Mouse (Mus musculus) midbrain, embryonic 13.5 days (tissue): ENCODE measurements at regions not wholly inside any gene's neighbourhood (a gene's known extent, or its start where the extent isn't known, plus 50 kb on each side); places are given as distances from the start of the nearest gene placed in this dataset.

Experiments
- ATAC-seq: fragments of 200-750 bp; cut with Nextera tagmentation; 2 replicates; pipeline ENCODE4 v1.8.0; 2017; ENCODE audit warnings: mild to moderate bottlenecking, moderate TSS enrichment, moderate library complexity
- H3K27ac ChIP-seq: fragments of 300-500 bp; sonication (generic); 2 replicates; pipeline ENCODE4 v1.5.1; 2015; ENCODE audit warnings: inconsistent platforms, mild to moderate bottlenecking, moderate library complexity
- H3K27me3 ChIP-seq: fragments of 300-500 bp; sonication (generic); 2 replicates; pipeline ENCODE4 v1.6.1; 2015; ENCODE audit warnings: mild to moderate bottlenecking, inconsistent platforms
- H3K36me3 ChIP-seq: fragments of 300-500 bp; sonication (generic); 2 replicates; pipeline ENCODE4 v1.6.1; 2015; ENCODE audit warnings: mild to moderate bottlenecking, inconsistent platforms
- H3K4me1 ChIP-seq: fragments of 300-500 bp; sonication (generic); replicated peaks from 2 replicates; pipeline ENCODE4 v1.6.1; 2015; ENCODE audit warnings: inconsistent platforms
- H3K4me2 ChIP-seq: fragments of 300-500 bp; sonication (generic); replicated peaks from 2 replicates; pipeline ENCODE4 v1.6.1; 2015; ENCODE audit warnings: moderate library complexity, mild to moderate bottlenecking, inconsistent platforms
- H3K4me3 ChIP-seq: fragments of 300-500 bp; sonication (generic); replicated peaks from 2 replicates; pipeline ENCODE4 v1.5.1; 2015; ENCODE audit warnings: mild to moderate bottlenecking, inconsistent platforms
- H3K9ac ChIP-seq: fragments of 300-500 bp; sonication (generic); replicated peaks from 2 replicates; pipeline ENCODE4 v1.6.1; 2015; ENCODE audit warnings: mild to moderate bottlenecking, inconsistent platforms
- H3K9me3 ChIP-seq: fragments of 300-500 bp; sonication (generic); 2 replicates; pipeline ENCODE4 v1.6.1; 2016; ENCODE audit warnings: mild to moderate bottlenecking, inconsistent platforms
- WGBS: fragments of 180-500 bp; shearing (Covaris S2); methylation state at CpG from one replicate; pipeline ENCODE4 v1.1.7; 2015; 5-methylcytosine and 5-hydroxymethylcytosine counted together

DNA sequence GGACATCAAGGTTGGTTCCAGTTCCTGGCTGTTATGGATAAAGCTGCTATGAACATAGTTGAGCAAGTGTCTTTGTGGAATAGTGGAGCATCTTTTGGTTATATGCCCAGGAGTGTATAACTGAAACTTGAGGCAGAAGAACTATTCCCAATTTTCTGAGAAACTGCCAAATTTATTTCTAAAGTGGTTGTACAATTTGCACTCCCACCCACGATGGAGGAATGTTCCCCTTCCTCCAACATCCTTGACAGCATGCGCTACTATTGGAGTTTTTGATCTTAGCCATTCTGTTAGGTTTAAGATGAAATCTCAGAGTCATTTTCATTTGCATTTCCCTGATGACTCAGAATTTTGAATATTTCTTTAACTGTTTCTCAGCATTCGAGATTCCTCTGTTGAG lies 607.6 kb downstream of the Fat4 start:
- WGBS = 96% methylated on average over 3 of the region's 3 CpGs
- Histone ChIP-seq H3K27me3 (no peaks in the 10 kb centered on the region), H3K4me2 (no peak overlapping the region), H3K9me3 (no peaks in the 10 kb centered on the region), H3K9ac (no peak overlapping the region), H3K36me3 (no peaks in the 10 kb centered on the region), H3K27ac (no peak overlapping the region), H3K4me3 (no peak overlapping the region), H3K4me1 (no peaks in the 10 kb centered on the region)
- no peak for ATAC-seq

DNA sequence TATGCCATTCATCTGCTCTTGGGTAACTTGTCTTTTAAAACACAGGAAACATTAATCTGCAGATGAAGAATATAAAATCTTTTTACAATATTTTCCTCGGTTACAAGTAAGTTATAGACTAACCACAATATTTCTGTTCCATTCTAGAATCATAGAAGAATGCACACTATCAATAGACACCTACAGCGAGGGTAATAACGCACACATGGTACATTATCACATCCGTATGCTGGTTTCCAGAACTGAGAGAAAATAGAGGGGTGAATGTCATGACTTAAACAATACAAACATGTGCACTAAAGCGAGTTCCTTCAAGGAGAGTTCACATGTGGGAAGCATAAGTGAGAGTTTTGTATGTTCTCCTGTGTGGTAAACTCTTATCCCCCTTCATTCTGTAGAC lies 641.3 kb downstream of the Fat4 start:
- 92% methylated on average over 5 of the region's 5 CpGs for WGBS

DNA sequence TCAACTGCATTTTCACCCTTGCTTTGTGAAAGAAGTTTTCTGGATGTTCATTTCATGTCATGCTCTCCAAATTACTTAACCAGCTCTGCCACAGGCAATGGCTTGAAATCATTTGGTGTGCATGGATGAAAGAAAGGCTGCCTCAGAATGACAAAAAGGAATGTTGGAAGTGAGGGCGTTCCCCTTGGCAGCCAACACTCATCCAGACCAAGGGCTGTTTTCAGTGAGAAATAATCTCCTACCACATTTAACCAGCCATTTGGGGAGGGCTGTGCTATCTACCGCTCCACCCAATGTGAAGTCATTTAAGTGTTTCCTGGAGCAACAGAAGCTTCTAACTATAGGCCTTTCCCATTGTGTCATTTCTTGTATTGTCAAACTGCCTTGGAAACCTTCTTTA lies 650.8 kb downstream of the Fat4 start:
- Histone ChIP-seq H3K36me3 (no peaks in the 10 kb centered on the region), H3K4me2 (no peak overlapping the region), H3K9ac (no peak overlapping the region), H3K4me1 (no peaks in the 10 kb centered on the region), H3K9me3 (no peaks in the 10 kb centered on the region), H3K27ac (no peak overlapping the region), H3K27me3 (no peaks in the 10 kb centered on the region), H3K4me3 (no peak overlapping the region)
- 93% methylated on average over 2 of the region's 2 CpGs for WGBS
- no peak for ATAC-seq

More for the DNA sequence above, 641.3 kb downstream of the Fat4 start:
- Histone ChIP-seq H3K4me2 (no peak overlapping the region), H3K27ac (no peak overlapping the region), H3K9me3 (no peaks in the 10 kb centered on the region), H3K9ac (no peak overlapping the region), H3K4me3 (no peak overlapping the region), H3K36me3 (no peaks in the 10 kb centered on the region), H3K27me3 (no peaks in the 10 kb centered on the region), H3K4me1 (no peaks in the 10 kb centered on the region)
- no peak for ATAC-seq

DNA sequence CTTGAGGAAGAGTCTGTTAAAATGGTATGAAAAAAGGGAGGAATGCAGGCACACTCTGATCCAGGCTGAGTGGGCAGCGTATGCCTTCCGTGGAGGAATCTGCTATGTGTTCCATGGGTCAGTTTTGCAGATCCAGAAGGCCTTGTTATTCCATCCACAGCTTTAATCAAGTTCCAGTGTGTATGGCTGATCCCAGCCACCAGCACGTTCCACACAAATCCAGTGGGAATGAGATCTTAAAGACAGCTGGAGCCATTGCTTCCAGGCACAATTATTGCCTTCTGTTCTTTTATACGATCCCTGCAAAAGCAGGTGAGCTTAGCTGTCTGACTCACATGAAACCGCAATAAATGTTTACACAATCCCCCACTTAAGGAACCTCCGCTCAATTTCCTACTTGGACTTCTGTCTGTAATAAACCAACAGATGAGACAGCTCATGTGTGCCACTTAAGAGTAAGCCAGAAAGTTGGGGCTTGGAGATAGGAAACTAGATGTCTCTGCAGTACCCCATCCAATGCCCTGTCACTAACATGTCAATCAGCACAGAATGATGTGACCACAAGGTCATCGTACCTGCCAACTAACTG lies 653.9 kb downstream of the Fat4 start:
- no peaks in the 10 kb centered on the region for H3K9me3 ChIP-seq
- H3K27me3 ChIP-seq = no peaks in the 10 kb centered on the region
- no peak overlapping the region for H3K4me2 ChIP-seq
- H3K27ac ChIP-seq = no peak overlapping the region
- H3K9ac ChIP-seq = no peak overlapping the region
- no peaks in the 10 kb centered on the region for H3K36me3 ChIP-seq
- no peak overlapping the region for H3K4me3 ChIP-seq
- no peak for ATAC-seq
- no peaks in the 10 kb centered on the region for H3K4me1 ChIP-seq
- WGBS = 84% methylated on average over 7 of the region's 7 CpGs

DNA sequence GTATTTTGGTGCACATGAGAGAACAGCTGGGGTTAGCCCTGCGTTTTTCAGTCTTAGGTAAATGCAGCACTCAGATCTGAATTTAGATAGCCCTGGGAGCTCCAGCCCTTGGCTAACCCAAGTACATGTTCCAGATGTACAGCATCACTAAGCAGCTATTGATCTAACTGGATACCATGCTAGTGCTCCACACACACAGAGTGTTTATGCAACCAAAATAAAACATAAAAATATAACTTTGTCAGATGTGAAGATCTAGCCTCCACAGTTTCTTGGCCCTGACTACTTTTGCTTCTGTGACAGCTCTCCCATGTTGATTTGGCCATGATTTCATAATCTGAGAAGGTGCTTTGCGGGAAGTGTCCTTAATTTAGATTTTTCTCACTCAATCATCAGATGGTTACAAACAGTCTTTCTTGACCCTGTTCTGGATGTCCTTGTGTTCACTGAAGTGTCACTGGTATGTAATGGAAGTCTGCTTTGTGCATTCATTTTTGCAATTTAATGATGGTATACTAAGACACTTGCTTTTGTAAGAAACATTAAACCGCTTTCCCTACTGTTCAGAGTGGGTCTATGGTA lies 672.8 kb downstream of the Fat4 start:
- Histone ChIP-seq H3K36me3 (no peaks in the 10 kb centered on the region), H3K4me1 (no peaks in the 10 kb centered on the region), H3K4me2 (no peak overlapping the region), H3K27ac (no peak overlapping the region), H3K9ac (no peak overlapping the region), H3K9me3 (no peaks in the 10 kb centered on the region), H3K27me3 (no peaks in the 10 kb centered on the region), H3K4me3 (no peak overlapping the region)
- ATAC-seq = no peak
- 93% methylated on average over 3 of the region's 3 CpGs for WGBS

DNA sequence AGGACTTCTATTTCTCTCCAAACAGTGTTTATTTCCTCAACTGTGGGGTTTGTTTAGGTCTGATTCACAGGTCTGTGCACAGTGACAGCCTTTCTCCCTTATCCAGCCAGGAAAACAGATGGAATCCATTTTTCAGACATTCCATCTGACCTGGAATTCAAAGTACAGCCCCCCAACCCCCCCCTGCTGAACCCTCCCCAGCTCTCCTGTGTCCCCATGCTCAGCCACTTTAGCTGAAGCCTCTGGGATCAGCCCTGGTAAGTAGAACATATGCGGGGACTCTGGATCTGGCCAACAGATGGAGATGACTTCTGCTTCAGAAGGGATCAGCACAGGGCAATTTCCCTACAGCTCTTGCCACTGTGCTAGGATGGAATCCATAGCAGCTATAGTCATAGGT lies 674.2 kb downstream of the Fat4 start:
- Histone ChIP-seq H3K9me3 (no peaks in the 10 kb centered on the region), H3K27me3 (no peaks in the 10 kb centered on the region), H3K36me3 (no peaks in the 10 kb centered on the region), H3K4me3 (no peak overlapping the region), H3K27ac (no peak overlapping the region), H3K9ac (no peak overlapping the region), H3K4me2 (no peak overlapping the region), H3K4me1 (no peaks in the 10 kb centered on the region)
- WGBS = 85% methylated on average over 1 of the region's 1 CpGs
- ATAC-seq = no peak

DNA sequence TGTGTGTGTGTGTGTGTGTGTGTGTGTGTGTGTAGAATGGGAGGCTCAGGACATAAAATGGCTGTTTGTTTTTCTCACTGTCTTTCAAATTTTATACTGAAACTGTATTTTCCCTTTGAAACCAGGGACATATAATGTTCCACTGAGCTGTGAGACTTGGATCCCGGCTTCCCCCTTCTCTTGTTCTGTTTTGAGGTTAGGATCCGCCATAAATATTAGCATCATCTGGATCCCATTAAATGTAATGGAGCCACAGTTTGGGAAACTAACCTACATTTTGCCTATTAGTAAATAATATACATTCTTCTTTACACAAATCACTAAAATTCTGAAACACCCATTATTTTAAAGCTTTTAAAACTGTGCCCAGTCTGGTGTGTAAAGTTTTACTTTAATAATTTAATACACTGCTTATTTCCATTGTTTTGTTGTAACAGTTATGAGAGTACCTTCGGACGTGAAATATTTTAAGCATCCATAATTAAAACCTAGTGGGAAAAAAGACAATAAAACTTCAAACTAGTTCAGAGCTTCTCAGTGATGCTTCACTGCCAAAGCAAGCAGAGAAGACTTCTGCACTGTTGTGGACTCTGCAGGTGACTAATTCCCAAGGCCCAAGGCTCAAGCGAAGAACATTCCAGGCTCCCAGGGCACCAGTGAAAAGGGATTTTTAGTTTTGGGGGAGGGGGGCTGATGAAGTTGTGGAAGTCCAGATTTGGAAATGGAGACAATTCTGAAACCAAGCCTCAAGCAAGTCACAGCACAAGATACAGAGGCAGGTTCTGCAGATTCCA lies 684.9 kb downstream of the Fat4 start:
- Histone ChIP-seq H3K9ac (no peak overlapping the region), H3K4me3 (no peak overlapping the region), H3K4me1 (no peaks in the 10 kb centered on the region), H3K27ac (no peak overlapping the region), H3K4me2 (no peak overlapping the region), H3K36me3 (no peaks in the 10 kb centered on the region), H3K27me3 (no peaks in the 10 kb centered on the region), H3K9me3 (no peaks in the 10 kb centered on the region)
- ATAC-seq = no peak
- 78% methylated on average over 5 of the region's 5 CpGs for WGBS

DNA sequence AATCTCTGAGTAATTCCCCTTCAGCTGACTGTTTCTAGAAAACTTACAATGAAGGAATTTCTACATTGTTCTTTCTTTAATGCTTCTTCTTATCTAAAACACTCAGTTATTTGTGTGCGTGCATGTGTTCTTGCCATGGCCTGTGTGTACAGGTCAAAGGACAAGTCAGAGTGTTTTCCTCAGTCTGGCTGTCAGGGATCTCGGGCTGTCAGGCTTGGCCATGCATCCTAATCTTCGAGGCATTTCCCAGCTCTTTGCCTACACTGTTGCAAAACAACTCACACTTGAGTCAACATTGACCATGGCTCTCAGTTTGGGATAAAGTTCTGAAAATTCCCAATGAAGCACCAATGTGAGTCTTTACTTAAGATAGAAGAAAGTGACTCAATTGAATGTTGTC lies 688.5 kb downstream of the Fat4 start:
- no peaks in the 10 kb centered on the region for H3K36me3 ChIP-seq
- H3K4me1 ChIP-seq = no peaks in the 10 kb centered on the region
- no peak overlapping the region for H3K4me2 ChIP-seq
- H3K9me3 ChIP-seq = no peaks in the 10 kb centered on the region
- no peak overlapping the region for H3K4me3 ChIP-seq
- no peak overlapping the region for H3K9ac ChIP-seq
- 83% methylated on average over 3 of the region's 3 CpGs for WGBS
- ATAC-seq = no peak
- no peaks in the 10 kb centered on the region for H3K27me3 ChIP-seq
- H3K27ac ChIP-seq = no peak overlapping the region

DNA sequence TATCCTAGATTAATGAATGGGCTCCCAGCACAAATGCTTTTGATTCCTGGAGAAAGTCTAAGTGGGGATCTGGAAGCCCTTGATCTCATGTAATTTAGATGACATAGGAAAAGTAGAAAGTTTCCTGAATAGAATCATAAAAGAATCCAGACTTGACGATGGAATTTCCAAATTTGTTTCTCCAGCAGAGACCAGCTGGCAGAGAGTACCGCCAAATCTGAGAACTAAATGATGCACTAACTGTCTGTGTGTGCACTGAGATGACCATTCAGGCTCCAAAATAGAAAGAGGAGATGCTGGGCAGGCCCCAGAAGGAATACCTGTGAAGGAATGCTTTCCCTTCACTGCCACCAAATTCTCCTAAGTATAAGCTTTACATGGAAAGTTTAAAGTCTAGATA lies 704.6 kb downstream of the Fat4 start:
- H3K27me3 ChIP-seq = no peaks in the 10 kb centered on the region
- no peak overlapping the region for H3K4me3 ChIP-seq
- H3K27ac ChIP-seq = no peak overlapping the region
- H3K36me3 ChIP-seq = no peaks in the 10 kb centered on the region
- ATAC-seq = no peak
- WGBS = 78% methylated on average over 2 of the region's 2 CpGs
- no peaks in the 10 kb centered on the region for H3K4me1 ChIP-seq
- no peaks in the 10 kb centered on the region for H3K9me3 ChIP-seq
- H3K4me2 ChIP-seq = no peak overlapping the region
- H3K9ac ChIP-seq = no peak overlapping the region

DNA sequence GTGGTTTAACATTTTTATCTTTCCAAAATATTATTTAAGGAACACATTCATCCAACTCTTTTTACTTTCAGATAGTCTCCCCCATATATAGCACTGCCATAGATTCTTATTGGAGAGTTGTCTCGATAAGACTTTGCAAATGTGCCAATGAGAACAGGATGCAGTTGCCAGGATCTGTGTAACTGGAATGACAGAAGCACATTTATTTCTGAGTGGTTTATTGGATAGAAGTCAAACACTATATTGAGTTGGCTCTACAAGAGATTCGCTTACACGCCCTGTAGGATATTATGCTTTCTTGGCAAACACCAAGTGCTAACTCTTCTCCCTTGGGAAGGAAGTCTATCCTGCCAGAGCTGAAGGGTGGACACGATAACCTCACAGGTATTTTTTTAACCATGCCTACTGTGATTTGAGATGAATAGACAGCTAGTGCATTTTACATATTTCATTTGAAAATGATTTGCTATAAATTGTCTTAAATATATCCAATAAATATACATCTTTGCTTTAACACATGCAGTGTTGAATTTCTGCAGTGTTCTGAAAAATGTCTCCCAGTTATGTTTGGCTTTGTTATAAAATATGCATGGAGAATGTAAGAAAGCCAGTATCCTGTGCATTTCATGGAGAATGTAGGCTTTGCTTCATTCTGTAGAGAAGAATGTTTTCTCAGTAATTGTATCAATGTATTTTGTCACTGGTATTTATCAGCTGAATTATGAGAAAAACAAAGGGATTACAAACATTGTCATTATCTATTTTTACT lies 705.8 kb downstream of the Fat4 start:
- Histone ChIP-seq H3K4me1 (no peaks in the 10 kb centered on the region), H3K9ac (no peak overlapping the region), H3K9me3 (no peaks in the 10 kb centered on the region), H3K4me3 (no peak overlapping the region), H3K27ac (no peak overlapping the region), H3K27me3 (no peaks in the 10 kb centered on the region), H3K4me2 (no peak overlapping the region), H3K36me3 (no peaks in the 10 kb centered on the region)
- 96% methylated on average over 4 of the region's 4 CpGs for WGBS
- ATAC-seq = no peak

DNA sequence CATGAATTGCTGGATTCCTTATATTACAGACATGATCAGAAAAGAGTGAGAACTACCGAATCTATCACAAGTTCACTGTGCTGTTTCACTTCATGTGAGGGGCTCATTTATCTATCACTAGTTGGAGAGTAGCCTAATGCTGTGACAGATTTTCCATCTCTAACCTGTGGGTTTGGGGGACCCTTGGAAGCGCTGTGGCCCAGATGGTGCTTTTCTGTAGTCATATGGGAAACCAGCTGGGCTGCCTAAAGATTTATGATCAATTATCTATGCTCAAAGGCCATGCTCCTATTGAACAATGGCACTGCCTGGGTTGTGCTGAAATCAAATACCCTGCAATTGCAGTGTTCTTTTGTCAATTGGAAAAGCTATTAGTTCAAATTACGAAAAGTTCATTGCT lies 723.2 kb downstream of the Fat4 start:
- H3K9me3 ChIP-seq = no peaks in the 10 kb centered on the region

DNA sequence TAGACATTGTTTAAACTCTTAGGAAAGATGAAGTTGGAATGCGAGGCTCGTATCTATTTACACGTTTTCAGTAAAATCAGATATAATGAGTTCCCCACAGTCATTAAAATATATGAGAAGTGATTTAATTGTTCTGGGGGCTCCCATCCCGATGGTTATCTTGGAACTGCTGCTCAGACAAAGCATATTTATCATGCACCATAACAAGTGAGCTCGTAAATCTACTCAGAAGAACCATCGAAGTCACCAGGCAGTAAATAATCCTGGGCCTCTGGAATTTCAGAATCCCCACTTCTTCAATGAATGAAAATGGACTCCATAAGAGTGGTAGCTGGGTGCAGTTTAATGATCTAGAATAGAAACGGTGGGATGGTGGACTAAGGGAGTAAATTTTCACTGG lies 725.7 kb downstream of the Fat4 start:
- Histone ChIP-seq H3K9me3 (no peaks in the 10 kb centered on the region), H3K4me2 (no peak overlapping the region), H3K36me3 (no peaks in the 10 kb centered on the region), H3K27ac (no peak overlapping the region), H3K9ac (no peak overlapping the region), H3K27me3 (no peaks in the 10 kb centered on the region), H3K4me3 (no peak overlapping the region), H3K4me1 (no peaks in the 10 kb centered on the region)
- 80% methylated on average over 7 of the region's 7 CpGs for WGBS
- no peak for ATAC-seq

More for the DNA sequence above, 723.2 kb downstream of the Fat4 start:
- H3K4me1 ChIP-seq = no peaks in the 10 kb centered on the region
- H3K27me3 ChIP-seq = no peaks in the 10 kb centered on the region
- H3K27ac ChIP-seq = no peak overlapping the region
- 62% methylated on average over 3 of the region's 3 CpGs for WGBS
- H3K4me2 ChIP-seq = no peak overlapping the region
- H3K9ac ChIP-seq = no peak overlapping the region
- H3K36me3 ChIP-seq = no peaks in the 10 kb centered on the region
- no peak for ATAC-seq
- H3K4me3 ChIP-seq = no peak overlapping the region
